Mouse (Mus musculus) kidney, embryonic 16.5 days (tissue): ENCODE measurements around the gene Pnpla2. TPM values are rescaled to one million over a fixed set of nuclear protein-coding genes. Genes with fewer than 3 reads are reported as not detected.

Experiments used
- ATAC-seq: fragments of 200-750 bp; cut with Nextera tagmentation; 2 replicates; pipeline ENCODE4 v1.8.0; 2017; ENCODE audit warnings: moderate TSS enrichment; ENCODE audit not compliant: low FRiP score, low TSS enrichment
- H3K27ac ChIP-seq: fragments of 300-500 bp; sonication (generic); 2 replicates; pipeline ENCODE4 v1.5.1; 2014; ENCODE audit warnings: low read length
- H3K27me3 ChIP-seq: fragments of 300-500 bp; sonication (generic); 2 replicates; pipeline ENCODE4 v1.6.1; 2014; ENCODE audit warnings: low read length, control low read depth, mixed read lengths; ENCODE audit not compliant: insufficient read depth
- H3K36me3 ChIP-seq: fragments of 300-500 bp; sonication (generic); 2 replicates; pipeline ENCODE4 v1.6.1; 2014; ENCODE audit warnings: low read length, control low read depth, mixed read lengths; ENCODE audit not compliant: insufficient read depth
- H3K4me1 ChIP-seq: fragments of 300-500 bp; sonication (generic); 2 replicates; pipeline ENCODE4 v1.6.1; 2014; ENCODE audit warnings: low read length, control low read depth, mixed read lengths; ENCODE audit not compliant: insufficient read depth
- H3K4me2 ChIP-seq: fragments of 300-500 bp; sonication (generic); replicated peaks from 2 replicates; pipeline ENCODE4 v1.6.1; 2014; ENCODE audit warnings: low read depth, low read length
- H3K4me3 ChIP-seq: fragments of 300-500 bp; sonication (generic); 2 replicates; pipeline ENCODE4 v1.5.1; 2014; ENCODE audit warnings: mild to moderate bottlenecking, low read length
- H3K9ac ChIP-seq: fragments of 300-500 bp; sonication (generic); replicated peaks from 2 replicates; pipeline ENCODE4 v1.6.1; 2014; ENCODE audit warnings: low read length
- H3K9me3 ChIP-seq: fragments of 300-500 bp; sonication (generic); 2 replicates; pipeline ENCODE4 v1.6.1; 2016; ENCODE audit warnings: low read length, control low read depth
- WGBS: fragments of 180-500 bp; shearing (Covaris S2); extraction: QIAGEN DNeasy Blood & Tissue Kit; methylation state at CpG from one replicate; pipeline ENCODE4 v1.1.7; 2014; 5-methylcytosine and 5-hydroxymethylcytosine counted together
- polyA plus RNA-seq: library from polyadenylated mRNA; unstranded; fragments of >200 nt; fragmentation: Nextera tagmentation; extraction: Ambion mirVana; gene quantifications from 2 replicates; pipeline ENCODE4 v1.2.1, GENCODE M21; 2015

Pnpla2 gene
- polyA plus RNA-seq, 1 experiment from 2014 or later = 51.5 TPM

DNA sequence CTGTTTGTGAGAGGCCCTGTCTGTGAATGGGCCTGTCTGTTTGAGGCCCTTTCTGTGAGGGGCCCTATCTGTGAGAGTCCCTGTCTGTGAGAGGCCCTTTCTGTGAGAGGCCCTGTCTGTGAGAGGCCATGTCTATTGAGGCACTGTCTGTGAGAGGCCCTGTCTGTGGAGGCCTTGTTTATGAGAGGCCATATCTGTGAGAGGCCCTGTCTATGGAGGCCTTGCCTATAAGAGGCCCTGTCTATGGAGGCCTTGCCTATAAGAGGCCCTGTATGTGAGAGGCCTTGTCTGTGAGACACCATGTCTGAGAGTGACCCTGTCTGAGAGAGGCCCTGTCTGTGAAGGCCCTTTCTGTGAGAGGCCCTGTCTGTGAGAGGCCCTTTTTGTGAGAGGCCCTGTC, 53.2 kb downstream of the Pnpla2 start:
- H3K4me2 ChIP-seq = no peak overlapping the region
- H3K27me3 ChIP-seq = no peaks in the 10 kb centered on the region
- no peak overlapping the region for H3K4me3 ChIP-seq
- H3K36me3 ChIP-seq = peaks cover 7% of the 10 kb centered on the region; the same call in 1 of the 2 replicates
- no peak overlapping the region for H3K27ac ChIP-seq
- no peak overlapping the region for H3K9ac ChIP-seq
- H3K4me1 ChIP-seq = no peaks in the 10 kb centered on the region
- 0 out of 2 replicates have a peak, but pooled peaks have one; percentile 6 for ATAC-seq
- no peaks in the 10 kb centered on the region for H3K9me3 ChIP-seq

DNA sequence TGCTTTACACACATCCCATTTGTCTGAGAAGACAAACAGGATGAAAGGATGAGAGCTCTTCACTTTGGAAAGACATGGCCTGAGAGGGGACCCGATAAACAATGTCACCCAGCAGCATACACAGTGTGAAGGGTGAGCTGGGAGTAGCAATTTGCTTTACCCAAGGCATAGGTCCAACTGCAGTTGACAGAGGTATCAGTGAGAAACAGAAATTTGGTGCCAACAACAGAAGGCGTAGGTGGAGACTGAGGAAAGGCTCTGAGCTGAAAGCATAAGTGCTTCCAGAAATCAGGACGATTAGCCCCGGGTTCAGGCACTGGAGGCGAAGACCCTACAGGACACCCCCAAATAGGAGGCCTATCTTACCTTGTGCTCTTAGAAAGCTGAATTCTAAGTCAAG, 55.2 kb downstream of the Pnpla2 start:
- 97% methylated on average over 5 of the region's 5 CpGs for WGBS
- H3K9ac ChIP-seq = no peak overlapping the region
- H3K27ac ChIP-seq = no peak overlapping the region
- H3K9me3 ChIP-seq = no peaks in the 10 kb centered on the region
- no peaks in the 10 kb centered on the region for H3K4me1 ChIP-seq
- no peak overlapping the region for H3K4me2 ChIP-seq
- no peak overlapping the region for H3K4me3 ChIP-seq
- no peaks in the 10 kb centered on the region for H3K27me3 ChIP-seq
- no peak for ATAC-seq
- peaks cover 8% of the 10 kb centered on the region for H3K36me3 ChIP-seq

Other genes starting within 250 kb of the Pnpla2 start
- 3.9 and 4.4 TPM in 2 replicates for gene Lmntd2, start 241.1 kb upstream of the Pnpla2 start, polyA plus RNA-seq
- gene Rassf7, start 239.3 kb upstream of the Pnpla2 start, polyA plus RNA-seq = 76.3 and 78.3 TPM in 2 replicates
- gene Phrf1, start 226.4 kb upstream of the Pnpla2 start, polyA plus RNA-seq = 81.2 and 93.0 TPM in 2 replicates
- gene Irf7, start 188.7 kb upstream of the Pnpla2 start, polyA plus RNA-seq = 3.2 and 6.0 TPM in 2 replicates
- 15.4 and 16.3 TPM in 2 replicates for gene Cdhr5, start 178.4 kb upstream of the Pnpla2 start, polyA plus RNA-seq
- gene Sct, start 176.1 kb upstream of the Pnpla2 start, polyA plus RNA-seq = 45.2 and 47.1 TPM in 2 replicates
- gene Drd4, start 163.2 kb upstream of the Pnpla2 start, polyA plus RNA-seq = 1.3 and 1.5 TPM in 2 replicates
- gene Deaf1, start 127.5 kb upstream of the Pnpla2 start, polyA plus RNA-seq = 77.4 and 87.5 TPM in 2 replicates
- gene Tmem80, start 127.5 kb upstream of the Pnpla2 start, polyA plus RNA-seq = 49.3 and 59.8 TPM in 2 replicates
- gene Eps8l2, start 116.3 kb upstream of the Pnpla2 start, polyA plus RNA-seq = 59.4 and 62.9 TPM in 2 replicates
- gene Taldo1, start 63.0 kb upstream of the Pnpla2 start, polyA plus RNA-seq = 371 and 374 TPM in 2 replicates
- gene Gatd1, start 41.1 kb upstream of the Pnpla2 start, polyA plus RNA-seq = 63.7 and 65.3 TPM in 2 replicates
- 3.0 TPM in 2 replicates for gene Cend1, start 25.7 kb upstream of the Pnpla2 start, polyA plus RNA-seq
- gene Slc25a22, start 17.3 kb upstream of the Pnpla2 start, polyA plus RNA-seq = 33.2 and 39.9 TPM in 2 replicates
- 11.4 and 12.6 TPM in 2 replicates for gene Pidd1, start 11.2 kb upstream of the Pnpla2 start, polyA plus RNA-seq
- gene Rplp2, start 7.8 kb upstream of the Pnpla2 start, polyA plus RNA-seq = 1,055 and 1,146 TPM in 2 replicates
- gene Cracr2b, start 5.9 kb downstream of the Pnpla2 start, polyA plus RNA-seq = 23.7 and 24.1 TPM in 2 replicates
- 48.4 and 54.3 TPM in 2 replicates for gene Cd151, start 12.2 kb downstream of the Pnpla2 start, polyA plus RNA-seq
- gene Polr2l, start 19.9 kb downstream of the Pnpla2 start, polyA plus RNA-seq = 68.8 and 73.2 TPM in 2 replicates
- gene Tspan4, start 20.0 kb downstream of the Pnpla2 start, polyA plus RNA-seq = 105 and 110 TPM in 2 replicates
- 47.7 and 50.5 TPM in 2 replicates for gene Chid1, start 84.7 kb downstream of the Pnpla2 start, polyA plus RNA-seq
- gene Ap2a2, start 107.0 kb downstream of the Pnpla2 start, polyA plus RNA-seq = 99.4 and 100 TPM in 2 replicates
- gene Muc6, start 200.1 kb downstream of the Pnpla2 start, polyA plus RNA-seq = 0.24 and 0.26 TPM in 2 replicates
- 0.17 and 0.45 TPM in 2 replicates for gene Muc2, start 235.1 kb downstream of the Pnpla2 start, polyA plus RNA-seq